Mouse (Mus musculus) heart, embryonic 11.5 days (tissue): ENCODE results near the gene Fgf22. TPM values are rescaled to one million over a fixed set of nuclear protein-coding genes. Genes with fewer than 3 reads are reported as not detected.

Source experiments
- ATAC-seq: fragments of 200-750 bp; cut with Nextera tagmentation; replicated peaks from 2 replicates; pipeline ENCODE4 v1.8.0; 2017; ENCODE audit warnings: moderate library complexity; ENCODE audit not compliant: insufficient number of reproducible peaks, low FRiP score, low TSS enrichment
- H3K27ac ChIP-seq: fragments of 300-500 bp; sonication (generic); 2 replicates; pipeline ENCODE4 v1.5.1; 2014; ENCODE audit warnings: mild to moderate bottlenecking, low read depth, low read length
- H3K27me3 ChIP-seq: fragments of 300-500 bp; sonication (generic); 2 replicates; pipeline ENCODE4 v1.6.1; 2014; ENCODE audit warnings: mild to moderate bottlenecking, low read length, mixed read lengths; ENCODE audit not compliant: control insufficient read depth, insufficient read depth
- H3K36me3 ChIP-seq: fragments of 300-500 bp; sonication (generic); 2 replicates; pipeline ENCODE4 v1.6.1; 2014; ENCODE audit warnings: mild to moderate bottlenecking, low read length, moderate library complexity, mixed read lengths; ENCODE audit not compliant: control insufficient read depth, insufficient read depth
- H3K4me1 ChIP-seq: fragments of 300-500 bp; sonication (generic); 2 replicates; pipeline ENCODE4 v1.6.1; 2014; ENCODE audit warnings: low read length; ENCODE audit not compliant: control insufficient read depth, insufficient read depth
- H3K4me2 ChIP-seq: fragments of 300-500 bp; sonication (generic); 2 replicates; pipeline ENCODE4 v1.6.1; 2014; ENCODE audit warnings: mild to moderate bottlenecking, moderate library complexity
- H3K4me3 ChIP-seq: fragments of 300-500 bp; sonication (generic); 2 replicates; pipeline ENCODE4 v1.5.1; 2014; ENCODE audit warnings: low read depth, low read length
- H3K9ac ChIP-seq: fragments of 300-500 bp; sonication (generic); 2 replicates; pipeline ENCODE4 v1.6.1; 2014; ENCODE audit warnings: mild to moderate bottlenecking, low read depth, low read length, moderate library complexity
- H3K9me3 ChIP-seq: fragments of 300-500 bp; sonication (generic); replicated peaks from 2 replicates; pipeline ENCODE4 v1.6.1; 2016; ENCODE audit warnings: low read length; ENCODE audit not compliant: control insufficient read depth
- WGBS: fragments of 180-500 bp; shearing (Covaris S2); extraction: QIAGEN DNeasy Blood & Tissue Kit; methylation state at CpG from one replicate; pipeline ENCODE4 v1.1.7; 2014; ENCODE audit not compliant: insufficient replicate concordance; 5-methylcytosine and 5-hydroxymethylcytosine counted together
- polyA plus RNA-seq: library from polyadenylated mRNA; unstranded; fragments of >200 nt; fragmentation: Nextera tagmentation; extraction: Ambion mirVana; gene quantifications from 2 replicates; pipeline ENCODE4 v1.2.1, GENCODE M21; 2014

The Fgf22 gene
- polyA plus RNA-seq = 0.26 TPM in 1 of 2 replicates, not detected in the other

GRCm38 (mm10) chr10:79754856-79755516 is at the start of gene Fgf22:
Fgf22 (plus strand) TSS chr10:79755076.
- Histone ChIP-seq H3K9me3 (no peaks in the 10 kb centered on the region), H3K27me3 (no peaks in the 10 kb centered on the region), H3K4me3 (peak within 1 kb of the TSS; percentile 36), H3K4me2 (peak within 1 kb of the TSS; percentile 71), H3K27ac (no peak within 1 kb of the TSS), H3K36me3 (peaks cover 21% of the 10 kb centered on the region), H3K9ac (0 out of 2 replicates have a peak within 1 kb of the TSS, but pooled peaks have one; percentile 28), H3K4me1 (peaks cover 7% of the 10 kb centered on the region; the same call in 1 of the 2 replicates)
- ATAC-seq = peak; percentile 73
- WGBS = 2% methylated on average over 36 of the region's 36 CpGs

GRCm38 (mm10) chr10:79705951-79706350 is 48.9 kb upstream of the Fgf22 start:
- H3K4me2 ChIP-seq = peak overlapping the region; percentile 79
- ATAC-seq = peak; percentile 60; the same call in 1 of the 2 replicates
- 50% methylated on average over 5 of the region's 5 CpGs for WGBS
- H3K4me1 ChIP-seq = peaks cover 61% of the 10 kb centered on the region
- no peaks in the 10 kb centered on the region for H3K9me3 ChIP-seq
- peak overlapping the region; percentile 93 for H3K27ac ChIP-seq
- H3K4me3 ChIP-seq = peak overlapping the region; percentile 91
- H3K9ac ChIP-seq = peak overlapping the region; percentile 99
- peaks cover 18% of the 10 kb centered on the region for H3K36me3 ChIP-seq
- H3K27me3 ChIP-seq = no peaks in the 10 kb centered on the region

- Histone ChIP-seq H3K27ac (peak overlapping the region; percentile 74), H3K9me3 (no peaks in the 10 kb centered on the region), H3K36me3 (peaks cover 24% of the 10 kb centered on the region), H3K9ac (peak overlapping the region; percentile 99), H3K4me1 (peaks cover 55% of the 10 kb centered on the region), H3K4me3 (peak overlapping the region; percentile 91), H3K4me2 (peak overlapping the region; percentile 79), H3K27me3 (no peaks in the 10 kb centered on the region)
- no peak for ATAC-seq
- 65% methylated on average over 5 of the region's 5 CpGs for WGBS
Observed at GRCm38 (mm10) chr10:79706406-79707094, 48.3 kb upstream of the Fgf22 start.

GRCm38 (mm10) chr10:79707162-79707561 is 47.7 kb upstream of the Fgf22 start:
- WGBS = 63% methylated on average over 1 of the region's 1 CpGs
- Histone ChIP-seq H3K9me3 (no peaks in the 10 kb centered on the region), H3K4me1 (peaks cover 54% of the 10 kb centered on the region), H3K36me3 (peaks cover 29% of the 10 kb centered on the region), H3K27ac (peak overlapping the region; percentile 7; the same call in 1 of the 2 replicates), H3K9ac (no peak overlapping the region), H3K27me3 (no peaks in the 10 kb centered on the region), H3K4me3 (peak overlapping the region; percentile 91; the same call in 1 of the 2 replicates), H3K4me2 (peak overlapping the region; percentile 79)
- ATAC-seq = no peak

GRCm38 (mm10) chr10:79707759-79708158 is 47.1 kb upstream of the Fgf22 start:
- WGBS = 50% methylated on average over 4 of the region's 4 CpGs
- no peak overlapping the region for H3K27ac ChIP-seq
- ATAC-seq = no peak
- no peak overlapping the region for H3K4me3 ChIP-seq
- peaks cover 57% of the 10 kb centered on the region for H3K4me1 ChIP-seq
- H3K9me3 ChIP-seq = no peaks in the 10 kb centered on the region
- H3K4me2 ChIP-seq = peak overlapping the region; percentile 79
- H3K9ac ChIP-seq = 0 out of 2 replicates have a peak overlapping the region, but pooled peaks have one; percentile 3
- H3K36me3 ChIP-seq = peaks cover 29% of the 10 kb centered on the region
- no peaks in the 10 kb centered on the region for H3K27me3 ChIP-seq

- Histone ChIP-seq H3K9ac (0 out of 2 replicates have a peak overlapping the region, but pooled peaks have one; percentile 39), H3K27ac (peak overlapping the region; percentile 66), H3K27me3 (no peaks in the 10 kb centered on the region), H3K4me1 (peaks cover 57% of the 10 kb centered on the region), H3K4me3 (peak overlapping the region; percentile 14; the same call in 1 of the 2 replicates), H3K9me3 (no peaks in the 10 kb centered on the region), H3K4me2 (peak overlapping the region; percentile 50), H3K36me3 (peaks cover 29% of the 10 kb centered on the region)
- WGBS = 81% methylated on average over 21 of the region's 21 CpGs
- ATAC-seq = no peak
Observed at GRCm38 (mm10) chr10:79708668-79709067, 46.2 kb upstream of the Fgf22 start.

- peaks cover 29% of the 10 kb centered on the region for H3K36me3 ChIP-seq
- H3K9ac ChIP-seq = 0 out of 2 replicates have a peak overlapping the region, but pooled peaks have one; percentile 39
- H3K9me3 ChIP-seq = no peaks in the 10 kb centered on the region
- H3K4me2 ChIP-seq = peak overlapping the region; percentile 50
- ATAC-seq = no peak
- H3K27ac ChIP-seq = peak overlapping the region; percentile 66
- WGBS = 14% methylated on average over 7 of the region's 7 CpGs
- H3K4me3 ChIP-seq = peak overlapping the region; percentile 14
- H3K27me3 ChIP-seq = 0 out of 2 replicates have a peak, but pooled peaks cover 3% of the 10 kb centered on the region
- H3K4me1 ChIP-seq = peaks cover 57% of the 10 kb centered on the region
Observed at GRCm38 (mm10) chr10:79709307-79709706, 45.6 kb upstream of the Fgf22 start.

GRCm38 (mm10) chr10:79712029-79712428 is 42.8 kb upstream of the Fgf22 start:
- ATAC-seq = no peak; the same call in 1 of the 2 replicates

More at GRCm38 (mm10) chr10:79712029-79712428, 42.8 kb upstream of the Fgf22 start:
- no peak overlapping the region for H3K4me2 ChIP-seq
- peaks cover 26% of the 10 kb centered on the region for H3K36me3 ChIP-seq
- no peak overlapping the region for H3K27ac ChIP-seq
- no peak overlapping the region for H3K9ac ChIP-seq
- 83% methylated on average over 1 of the region's 1 CpGs for WGBS
- peaks cover 43% of the 10 kb centered on the region for H3K4me1 ChIP-seq
- no peaks in the 10 kb centered on the region for H3K9me3 ChIP-seq
- no peak overlapping the region for H3K4me3 ChIP-seq
- H3K27me3 ChIP-seq = peaks cover 28% of the 10 kb centered on the region
